Mouse (Mus musculus): ENCODE results near the gene Col5a3.
A peak's percentile ranks its signal among the peaks of the same experiment; 100 is the strongest.

Col5a3 gene

DNA sequence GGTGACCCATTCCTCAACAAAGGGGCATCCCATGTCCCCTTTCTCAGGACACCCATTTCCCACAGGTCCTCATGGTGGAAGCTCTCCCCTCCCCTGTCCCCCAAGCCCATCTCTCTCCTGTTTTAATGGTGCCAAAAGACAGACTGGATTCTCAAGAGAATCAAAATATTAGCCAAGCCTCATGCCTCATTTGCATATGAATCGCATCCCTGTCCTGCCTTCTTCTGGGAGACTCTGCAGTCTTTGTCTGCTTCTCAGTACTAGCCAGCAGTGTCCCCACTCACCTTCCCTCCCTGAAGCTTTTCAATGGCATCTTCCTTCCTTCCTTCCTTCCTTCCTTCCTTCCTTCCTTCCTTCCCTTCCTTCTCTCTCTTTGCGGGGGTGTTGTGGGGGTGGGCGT, 67.2 kb downstream of the Col5a3 start:
- DNase-seq (ENCODE audit: low spot score), result no peak

DNA sequence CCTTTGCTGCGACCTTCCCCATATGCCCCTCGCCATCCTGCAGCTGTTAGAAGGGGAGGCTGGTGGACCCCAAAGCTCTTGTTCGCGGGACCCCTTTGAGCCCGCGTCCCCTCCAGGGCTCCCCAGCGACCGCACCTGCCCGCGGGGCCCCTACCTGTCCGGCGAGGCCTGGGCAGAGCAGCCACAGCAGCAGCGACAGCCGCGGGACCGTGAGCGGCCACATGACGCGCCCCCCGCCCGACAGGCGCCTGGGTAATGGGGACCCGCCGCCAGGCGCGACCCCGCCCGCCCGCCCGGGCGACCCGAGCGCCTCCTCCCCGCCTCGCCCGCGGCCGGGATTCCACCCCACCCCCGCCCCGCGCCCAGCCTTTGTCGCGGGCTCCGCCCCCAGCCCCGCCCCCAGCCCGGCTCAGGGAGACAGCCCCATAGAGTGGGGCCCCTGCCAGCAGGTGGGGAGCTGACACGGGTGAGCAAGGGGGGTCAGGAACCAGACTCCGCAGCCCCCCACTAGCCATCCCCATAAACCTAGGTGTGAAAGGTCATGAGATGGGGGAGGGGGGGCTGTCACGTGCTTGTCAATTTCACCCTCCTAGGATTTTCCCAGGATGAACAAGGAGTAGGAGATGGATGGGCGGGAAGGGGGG, 68.7 kb downstream of the Col5a3 start, which contains the start of gene Olfm2:
Gene Olfm2, minus strand, starts transcription at position 333 of the 644 bp plus-strand sequence.
- no peak for DNase-seq (ENCODE audit: low spot score)

DNA sequence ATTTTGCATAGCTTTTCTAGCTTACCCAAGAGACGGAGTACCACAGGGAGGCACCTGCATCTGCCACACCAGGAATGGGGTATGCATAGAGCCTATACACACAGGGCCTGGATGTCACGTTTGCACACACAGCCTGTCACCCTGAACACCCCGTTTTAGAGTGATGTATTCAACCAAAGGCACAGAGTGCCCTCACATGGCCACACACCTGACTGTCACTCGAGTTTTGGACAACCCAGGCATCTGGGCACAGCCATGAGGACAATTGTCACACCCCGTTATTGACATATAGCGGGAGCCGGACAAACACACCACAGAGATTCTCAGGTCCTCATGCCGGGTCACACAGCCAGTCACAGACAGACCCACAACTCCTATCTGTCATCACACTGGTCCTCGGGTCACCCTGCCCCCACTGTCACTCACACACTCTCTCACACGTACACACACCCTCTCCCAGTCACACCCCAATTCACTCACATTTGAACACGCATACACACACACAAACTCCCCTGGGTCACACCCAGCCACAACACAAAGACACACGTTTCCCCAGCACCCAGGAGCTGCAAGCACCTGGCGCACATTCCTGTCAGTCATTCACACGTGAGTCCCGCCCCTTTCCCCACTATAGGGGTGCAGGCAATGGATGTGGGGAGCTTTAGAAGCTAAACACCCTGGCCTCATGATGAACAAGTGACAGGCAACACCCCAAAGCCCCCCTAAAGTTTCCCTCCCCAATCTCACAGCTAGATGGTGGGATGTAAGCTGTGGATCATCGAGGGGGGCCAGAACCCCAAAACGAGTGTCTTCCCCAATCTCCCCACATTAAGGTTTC, 69.5 kb downstream of the Col5a3 start:
- no peak for DNase-seq (ENCODE audit: low spot score)

DNA sequence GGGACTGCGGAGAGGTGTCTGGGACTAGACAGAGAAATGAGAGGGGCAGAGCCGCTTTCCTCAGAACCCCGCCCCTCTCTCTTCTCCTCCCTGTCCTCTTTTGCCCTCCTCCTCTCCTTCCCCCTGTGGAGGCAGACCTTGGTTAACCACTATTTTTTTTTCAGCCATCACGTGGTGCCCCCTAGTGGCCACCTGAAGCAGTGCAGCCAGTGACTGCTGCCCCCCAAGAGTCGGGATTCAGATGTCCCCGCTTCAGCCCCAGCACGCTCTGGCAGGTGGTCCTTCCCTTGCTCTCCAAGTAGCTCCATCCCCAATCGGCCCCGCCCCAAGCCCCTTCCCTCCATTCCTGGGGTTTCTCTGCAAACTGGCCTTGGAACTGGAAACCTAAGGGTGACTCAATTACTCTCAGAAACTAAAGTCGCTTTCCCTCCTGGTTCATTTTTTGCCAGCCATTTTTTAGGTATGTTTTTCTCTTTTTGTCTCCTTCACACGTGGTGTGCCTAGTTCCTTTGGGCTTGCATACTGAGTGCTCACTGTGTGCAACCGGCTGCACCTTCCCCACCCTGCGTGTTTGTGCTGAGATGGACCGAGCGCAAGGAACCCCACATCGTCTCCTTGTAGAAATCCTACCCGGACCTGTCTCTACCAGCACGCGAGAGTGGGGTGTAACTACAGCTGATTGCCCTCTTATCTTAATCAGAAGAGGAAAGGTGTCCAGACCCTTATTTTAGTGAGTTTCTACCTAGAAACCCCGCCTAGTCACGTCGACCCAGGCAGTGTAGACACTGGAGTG, 70.7 kb downstream of the Col5a3 start:
- peak; percentile 20 for DNase-seq (ENCODE audit: low spot score)

DNA sequence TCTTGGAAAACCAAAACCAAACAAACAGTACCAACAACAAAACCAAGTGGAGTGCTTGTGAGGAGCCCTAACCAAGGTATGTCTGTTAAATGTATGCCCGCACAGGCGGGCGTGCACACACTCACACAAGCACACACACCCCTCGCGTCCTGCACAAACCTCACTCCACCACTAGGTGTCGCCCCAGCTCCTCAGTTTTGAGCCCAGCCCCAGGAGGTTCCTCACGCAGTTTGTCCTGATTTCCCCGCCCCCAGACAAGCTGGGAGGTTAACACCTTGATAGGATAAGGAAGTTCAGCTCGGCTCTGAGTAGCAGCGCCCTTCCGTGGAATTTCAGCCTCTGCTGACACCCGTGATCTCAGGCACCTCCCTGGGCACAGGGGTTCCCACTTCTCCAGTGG, 74.5 kb downstream of the Col5a3 start:
- DNase-seq (ENCODE audit: low spot score), result peak; percentile 87

DNA sequence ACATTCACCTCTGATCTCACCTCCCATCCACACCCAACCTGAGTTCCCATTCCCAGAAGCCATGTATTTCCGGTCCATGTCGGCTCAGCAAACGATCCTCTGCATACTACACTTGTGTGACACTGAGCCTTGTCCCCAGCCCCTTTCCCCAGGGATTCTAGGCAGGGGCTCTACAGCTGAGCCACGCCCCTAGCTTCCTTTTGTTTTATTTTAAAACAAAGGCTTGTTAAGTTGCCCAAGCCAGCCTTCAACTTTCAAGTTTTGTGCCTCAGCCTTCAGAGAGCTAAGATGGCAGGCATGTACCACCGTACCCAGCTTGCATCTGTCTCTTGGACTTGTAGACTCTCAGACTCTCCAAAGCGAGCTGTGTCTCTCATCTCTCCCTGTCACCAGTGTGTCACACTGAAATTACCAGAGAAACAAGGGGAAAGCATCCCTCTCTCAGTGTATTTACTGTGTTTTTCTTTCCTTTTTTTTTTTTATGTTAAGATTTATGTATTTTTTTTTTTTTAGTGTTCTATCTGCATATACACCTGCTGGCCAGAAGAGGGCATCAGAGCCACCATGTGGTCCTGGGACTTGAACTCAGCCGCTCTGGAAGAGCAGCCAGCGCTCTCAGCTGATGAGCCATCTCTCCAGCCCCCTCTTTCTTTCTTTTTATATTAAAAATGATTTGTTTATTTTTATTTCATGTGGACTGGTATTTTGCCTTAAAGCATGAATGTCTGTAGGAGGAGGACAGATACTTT, 76.4 kb downstream of the Col5a3 start:
- DNase-seq (ENCODE audit: low spot score), result no peak

DNA sequence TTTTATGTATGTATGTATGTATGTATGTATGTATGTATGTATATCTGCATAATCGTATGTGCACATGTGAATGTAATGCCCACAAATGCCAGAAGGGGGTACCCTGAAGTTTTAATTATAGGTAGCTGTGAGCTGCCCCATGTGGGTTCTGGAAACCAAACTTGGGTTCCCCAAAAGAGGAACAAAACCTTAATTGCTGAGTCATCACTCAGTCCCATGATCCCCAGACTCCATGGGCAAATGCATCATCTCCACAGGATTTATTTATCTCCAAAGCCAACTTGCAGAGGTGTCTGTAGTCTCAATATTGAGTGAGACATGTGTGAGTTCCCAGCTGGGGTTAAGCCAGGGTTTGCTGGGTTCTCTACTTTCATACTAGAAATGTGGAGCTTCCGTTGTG, 77.6 kb downstream of the Col5a3 start:
- no peak for DNase-seq (ENCODE audit: low spot score)

DNA sequence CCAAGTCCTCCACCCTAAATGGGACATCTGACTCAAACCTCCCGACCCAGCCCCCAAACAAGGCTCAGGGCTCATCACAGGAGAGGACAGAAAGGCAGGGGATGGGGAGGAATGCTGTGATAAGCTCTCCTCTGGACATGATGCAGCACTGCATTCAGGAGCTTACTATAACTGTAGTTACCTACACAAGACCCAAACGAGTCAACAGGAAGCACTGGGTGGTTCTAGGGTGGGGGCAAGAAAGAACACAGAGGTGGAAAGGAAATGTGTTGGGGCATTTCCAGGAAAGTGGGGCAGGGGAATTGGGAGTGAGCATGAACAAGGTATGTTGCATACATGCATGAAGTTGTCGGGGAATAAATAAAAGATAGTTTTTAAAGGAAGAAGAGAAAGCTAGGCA, 80.2 kb downstream of the Col5a3 start:
- DNase-seq (ENCODE audit: low spot score), result no peak

DNA sequence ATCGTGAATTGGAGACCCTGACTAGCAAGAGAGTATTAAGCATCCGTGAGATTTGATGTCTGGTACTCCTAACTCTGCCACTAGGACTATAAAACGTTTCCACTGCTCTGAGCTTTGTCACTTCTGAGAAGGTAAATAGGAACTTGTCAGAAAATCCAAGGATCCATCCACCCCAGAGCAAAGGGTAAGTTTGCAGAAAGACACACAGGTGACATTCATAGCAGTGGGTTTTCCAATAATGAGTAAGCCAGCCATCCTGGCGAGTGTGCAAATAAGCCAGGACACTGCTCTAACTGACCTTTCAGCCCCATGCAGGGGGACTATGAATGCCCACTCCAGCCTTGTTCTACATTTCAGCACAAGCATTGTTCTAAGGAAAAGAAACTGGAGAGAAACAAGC, 83.1 kb downstream of the Col5a3 start:
- no peak for DNase-seq (ENCODE audit: low spot score)

DNA sequence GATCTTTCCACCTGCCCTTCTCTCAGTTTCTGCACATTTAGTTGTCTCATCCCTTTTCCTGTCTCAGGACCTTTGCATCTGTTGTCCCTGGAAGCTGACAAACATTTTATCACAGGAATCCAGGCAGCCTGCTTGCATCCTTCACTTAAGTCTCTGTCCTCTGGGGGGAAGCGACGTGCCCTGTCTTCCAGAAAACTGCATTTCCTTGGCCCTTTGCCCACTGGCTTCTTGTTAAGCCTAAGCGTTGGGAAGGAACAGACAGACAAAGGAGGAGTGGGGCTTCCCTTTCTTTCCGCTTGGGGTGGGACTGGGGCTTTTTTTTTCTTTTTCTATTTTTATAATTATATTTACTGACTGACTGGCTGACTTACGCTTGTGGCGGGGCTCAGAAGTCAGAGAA, 85.4 kb downstream of the Col5a3 start:
- DNase-seq (ENCODE audit: low spot score), result no peak

DNA sequence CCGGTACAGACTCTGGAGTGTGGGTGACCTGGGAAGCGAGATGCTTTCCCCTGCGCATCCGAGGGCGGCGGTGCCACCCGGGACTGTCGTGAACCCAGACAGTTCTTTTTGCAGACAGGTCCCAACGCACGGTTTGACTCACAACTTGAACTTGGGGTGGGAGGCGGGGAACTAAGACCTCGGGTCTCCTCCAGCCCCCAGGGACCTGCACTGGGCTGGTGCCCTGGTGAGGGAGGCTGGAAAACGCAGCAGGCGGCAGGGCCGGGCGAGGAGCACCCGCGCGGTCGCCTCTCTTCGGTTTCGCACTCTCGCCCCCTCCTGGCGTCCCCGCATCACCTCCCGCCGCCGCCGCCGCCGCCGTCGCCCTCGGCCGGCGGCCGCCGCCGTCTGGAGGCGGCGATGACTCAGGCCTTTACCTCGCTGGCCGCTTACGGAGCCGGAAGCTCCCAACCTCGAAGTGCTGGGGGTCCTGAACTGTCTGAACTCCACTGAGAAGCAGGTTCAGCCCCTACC, 87.2 kb downstream of the Col5a3 start:
- peak; percentile 56 for DNase-seq (ENCODE audit: low spot score)

DNA sequence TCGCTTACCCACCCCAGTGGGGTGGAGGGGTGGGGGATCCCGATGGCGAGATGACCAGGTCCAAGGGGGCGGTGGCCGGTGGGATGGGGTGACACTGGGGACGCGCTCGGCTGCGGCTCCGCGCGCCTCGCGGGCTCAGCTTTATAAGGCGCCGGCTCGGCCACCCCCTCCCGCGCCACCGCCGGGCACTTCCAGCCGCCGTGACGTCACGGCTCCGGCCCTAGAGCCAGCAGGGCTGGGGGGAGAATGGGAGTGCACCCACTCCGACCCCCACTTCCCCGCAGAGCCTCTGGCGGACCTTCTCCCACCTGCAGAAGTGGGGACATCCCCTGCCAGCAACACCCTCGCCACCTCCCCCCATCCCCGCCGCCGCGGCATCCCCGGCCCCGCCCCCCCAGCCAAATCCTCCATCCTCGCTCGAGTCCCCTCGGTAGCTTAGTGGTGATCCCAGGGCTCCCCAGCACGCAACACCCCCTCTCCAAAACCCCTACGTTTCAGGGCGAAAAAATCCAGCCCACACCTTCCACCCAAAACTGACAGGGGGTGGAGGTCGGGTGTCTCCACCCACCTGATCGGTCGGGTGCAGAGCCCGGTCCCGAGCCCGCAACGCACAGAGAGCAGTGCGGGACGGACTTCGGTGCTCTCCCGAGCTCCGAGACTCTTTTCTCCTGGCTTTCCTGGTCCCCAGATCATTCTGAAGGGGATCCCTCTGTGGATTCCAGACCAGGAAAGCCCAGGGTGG, 87.8 kb downstream of the Col5a3 start:
- DNase-seq (ENCODE audit: low spot score), result peak; percentile 16

DNA sequence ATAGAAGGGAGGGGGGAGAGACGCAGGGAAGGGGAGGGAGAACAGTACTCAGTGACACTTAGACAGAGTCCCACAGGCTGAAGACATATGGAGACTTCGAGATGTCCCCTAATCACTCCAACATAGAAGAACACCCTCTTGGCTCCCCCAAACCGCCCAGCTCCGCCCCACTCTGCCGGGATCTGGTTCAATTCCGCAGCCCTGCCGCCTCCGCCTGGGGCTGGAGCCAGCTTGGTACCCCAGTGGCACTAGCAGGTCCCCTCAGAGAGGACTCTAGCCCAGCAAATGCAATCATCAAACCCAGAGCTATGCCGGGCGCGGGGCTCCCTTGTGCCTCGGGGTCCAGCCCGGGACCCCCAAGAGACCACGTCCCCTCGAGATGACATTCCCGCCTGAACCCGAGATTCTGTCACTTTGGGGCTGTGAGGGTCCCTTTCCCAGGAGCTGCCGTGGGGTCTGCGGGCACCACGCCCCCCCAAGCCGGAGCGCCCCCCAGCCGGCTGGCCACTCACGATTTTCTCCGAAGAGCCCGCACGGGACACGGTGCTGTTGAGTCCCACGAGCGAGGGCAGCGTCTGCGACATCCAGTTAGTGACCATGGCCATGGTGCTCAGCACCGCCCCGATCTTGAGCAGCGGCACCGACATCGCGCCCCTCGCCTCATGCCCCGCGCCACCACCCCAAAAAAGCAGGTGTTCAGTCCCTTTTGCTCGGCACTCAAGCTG, 88.6 kb downstream of the Col5a3 start:
- no peak for DNase-seq (ENCODE audit: low spot score)

DNA sequence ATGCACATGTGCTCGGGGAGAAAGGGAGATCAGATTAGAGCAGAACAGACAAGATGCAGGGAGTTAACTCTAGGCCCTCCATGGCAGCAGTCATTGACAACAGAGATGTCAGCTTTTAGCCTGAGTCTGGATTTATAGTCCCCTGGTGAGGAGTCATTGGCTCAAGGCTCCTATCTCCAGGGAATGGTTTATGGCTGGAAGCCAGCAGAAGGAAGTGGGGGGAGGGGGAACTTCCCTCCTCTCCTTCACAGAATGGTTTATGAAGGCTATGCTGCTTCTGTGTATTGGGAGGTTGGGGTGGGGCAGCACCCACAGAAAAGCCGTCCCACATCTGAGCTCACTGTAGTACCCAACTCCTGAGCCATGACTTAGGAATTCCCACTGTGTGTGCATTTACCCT, 93.3 kb downstream of the Col5a3 start:
- DNase-seq (ENCODE audit: low spot score), result no peak

Data from urinary bladder, postnatal 25 days (tissue).